Mouse (Mus musculus) adrenal gland, postnatal 14 days (tissue): Measurements from ENCODE around the gene Gucd1. TPM values are rescaled to one million over a fixed set of nuclear protein-coding genes. Genes with fewer than 3 reads are reported as not detected.
"Not testable (repeated sequence)": the region's sequence is repeated elsewhere in the genome, so short reads cannot be mapped to it uniquely, and the experiment has no call there.

Experiments used
- DNase-seq: peaks from one replicate; pipeline ENCODE4 v3.0.0; 2021; ENCODE audit warnings: mixed read lengths
- total RNA-seq: library from RNA; stranded (reverse); gene quantifications from 2 replicates; pipeline ENCODE4 v1.2.3, GENCODE M21; 2021

Gucd1 gene
- total RNA-seq, 1 experiment from 2014 or later, result 41.0 TPM

DNA sequence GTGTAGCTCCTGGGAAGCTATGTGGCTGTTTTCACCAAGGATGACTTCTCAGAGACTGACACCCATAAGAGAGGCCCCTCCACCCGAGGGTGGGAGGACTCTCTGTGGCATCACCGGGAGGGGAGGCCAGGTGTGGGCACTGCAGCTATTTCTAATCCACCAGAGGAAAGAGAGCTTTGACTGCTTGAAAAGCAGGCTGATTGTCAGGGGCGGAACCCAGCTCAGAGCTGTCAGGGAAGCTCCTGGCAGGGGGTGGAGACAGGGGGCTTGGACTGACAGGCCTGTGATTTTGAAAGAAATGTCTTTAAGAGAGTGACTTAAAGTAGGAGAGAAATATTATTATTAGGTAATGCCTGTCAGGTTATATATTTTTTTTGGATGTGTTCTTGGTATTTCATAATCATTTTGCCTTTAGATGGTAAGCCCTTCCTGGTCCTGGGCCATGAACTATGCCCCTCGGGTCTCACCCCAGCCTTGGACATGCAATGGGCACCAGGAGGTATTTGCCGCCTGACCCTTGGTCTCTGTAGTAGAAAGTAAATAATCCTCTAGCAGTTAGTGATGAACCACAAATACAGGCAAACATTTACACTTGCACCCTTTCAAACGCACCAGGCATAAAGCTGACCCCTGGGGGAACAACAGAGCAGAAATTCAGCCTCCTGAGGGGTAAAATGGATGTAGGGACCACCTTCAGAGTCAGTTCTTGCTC lies 42.5 kb downstream of the Gucd1 start:
- DNase-seq, result not testable (repeated sequence)

- DNase-seq, result no peak
Observed at GRCm38 (mm10) chr10:75474571-75474970, 43.2 kb downstream of the Gucd1 start.

DNA sequence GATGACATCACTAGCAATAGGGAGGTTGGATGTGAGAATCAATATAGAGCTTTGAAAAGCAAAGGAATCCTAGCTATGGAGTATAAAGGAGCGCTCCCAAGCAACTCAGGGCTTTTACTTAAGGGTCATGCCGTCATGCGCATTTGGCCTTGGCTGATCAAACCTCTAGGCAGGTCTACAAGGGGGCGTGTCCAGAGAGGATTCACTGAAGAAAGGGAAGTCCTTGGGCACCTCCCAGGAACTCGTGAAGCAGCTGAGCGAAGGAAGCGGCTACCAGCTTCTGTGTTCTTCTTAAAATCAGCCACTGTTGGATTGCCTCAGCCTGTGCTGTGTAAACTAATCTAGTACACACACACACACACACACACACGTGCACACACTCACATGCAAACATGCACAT lies 44.4 kb downstream of the Gucd1 start:
- no peak for DNase-seq

DNA sequence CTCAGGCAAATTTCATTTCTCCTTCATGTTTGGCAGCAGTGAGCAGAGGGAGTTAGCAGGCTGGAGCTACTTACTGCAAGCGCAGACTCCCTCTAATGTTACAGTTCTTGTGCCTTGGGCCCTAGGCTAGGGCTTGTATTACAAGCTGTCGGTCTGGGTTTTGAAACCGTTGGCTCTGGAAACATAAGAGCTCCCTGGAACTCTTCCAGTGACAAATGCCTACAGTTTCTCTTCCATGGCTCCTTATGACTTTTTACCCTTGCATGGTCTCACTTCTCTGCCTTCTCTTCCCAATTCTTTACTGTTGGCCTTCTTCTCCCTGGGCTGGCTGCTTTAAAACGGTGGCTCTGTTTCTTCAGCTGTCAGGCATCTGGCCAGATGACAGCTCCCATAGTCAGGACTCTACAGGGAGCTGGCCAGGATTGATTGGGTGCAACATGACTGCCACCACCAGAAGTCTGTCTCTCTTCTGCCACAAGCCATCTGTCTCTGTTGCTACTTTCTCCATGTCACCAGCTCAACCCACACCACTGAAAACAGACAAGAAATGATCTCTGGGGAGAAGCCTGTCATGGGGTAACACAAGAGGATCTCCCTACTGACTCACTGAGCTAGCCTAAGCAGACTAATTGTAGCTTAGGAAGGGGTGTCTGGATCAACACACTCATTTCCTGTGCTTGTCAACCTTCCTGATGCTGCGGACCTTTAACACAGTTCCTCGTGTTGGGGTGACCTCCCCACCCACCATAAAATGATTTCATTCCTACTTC lies 51.8 kb downstream of the Gucd1 start:
- DNase-seq, result peak; percentile 25

DNA sequence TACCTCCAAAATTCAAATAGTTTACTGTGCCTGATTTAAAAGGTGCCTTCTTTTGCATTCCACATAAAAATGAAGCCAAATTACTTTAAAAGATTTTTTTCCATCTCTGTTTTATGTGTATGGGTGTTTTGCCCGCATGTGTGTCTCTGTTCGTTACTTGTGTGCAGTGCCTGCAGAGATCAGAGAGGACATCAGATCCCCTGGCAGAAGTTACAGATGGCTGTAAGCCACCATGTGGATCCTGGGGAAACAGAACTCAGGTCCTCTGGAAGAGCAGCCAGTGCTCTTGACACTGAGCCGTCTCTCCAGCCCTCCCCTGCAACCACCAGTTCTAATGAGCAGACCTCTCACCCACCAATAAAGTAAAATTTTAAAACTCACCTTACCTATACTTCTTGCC lies 55.0 kb downstream of the Gucd1 start:
- no peak for DNase-seq

- no peak for DNase-seq
Observed at GRCm38 (mm10) chr10:75458329-75458728, 59.4 kb downstream of the Gucd1 start.

DNA sequence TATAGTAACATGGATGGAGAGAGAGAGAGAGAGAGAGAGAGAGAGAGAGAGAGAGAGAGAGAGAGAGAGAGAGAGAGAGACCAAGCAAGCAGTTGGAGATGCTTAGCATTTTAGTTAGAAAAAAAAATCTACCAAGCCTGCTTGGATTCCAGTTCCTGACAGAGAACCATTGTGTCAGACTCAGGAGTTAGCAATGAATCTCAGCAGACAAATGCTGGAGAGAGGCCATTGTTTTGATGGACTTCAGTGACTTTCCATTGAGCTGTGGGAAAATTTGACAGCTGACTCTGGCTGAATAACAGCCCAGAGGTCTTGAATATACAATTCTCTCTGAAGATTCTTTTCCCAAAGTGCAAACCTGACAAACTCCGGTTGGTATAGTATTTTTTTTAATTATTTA lies 59.9 kb downstream of the Gucd1 start:
- DNase-seq, result no peak

DNA sequence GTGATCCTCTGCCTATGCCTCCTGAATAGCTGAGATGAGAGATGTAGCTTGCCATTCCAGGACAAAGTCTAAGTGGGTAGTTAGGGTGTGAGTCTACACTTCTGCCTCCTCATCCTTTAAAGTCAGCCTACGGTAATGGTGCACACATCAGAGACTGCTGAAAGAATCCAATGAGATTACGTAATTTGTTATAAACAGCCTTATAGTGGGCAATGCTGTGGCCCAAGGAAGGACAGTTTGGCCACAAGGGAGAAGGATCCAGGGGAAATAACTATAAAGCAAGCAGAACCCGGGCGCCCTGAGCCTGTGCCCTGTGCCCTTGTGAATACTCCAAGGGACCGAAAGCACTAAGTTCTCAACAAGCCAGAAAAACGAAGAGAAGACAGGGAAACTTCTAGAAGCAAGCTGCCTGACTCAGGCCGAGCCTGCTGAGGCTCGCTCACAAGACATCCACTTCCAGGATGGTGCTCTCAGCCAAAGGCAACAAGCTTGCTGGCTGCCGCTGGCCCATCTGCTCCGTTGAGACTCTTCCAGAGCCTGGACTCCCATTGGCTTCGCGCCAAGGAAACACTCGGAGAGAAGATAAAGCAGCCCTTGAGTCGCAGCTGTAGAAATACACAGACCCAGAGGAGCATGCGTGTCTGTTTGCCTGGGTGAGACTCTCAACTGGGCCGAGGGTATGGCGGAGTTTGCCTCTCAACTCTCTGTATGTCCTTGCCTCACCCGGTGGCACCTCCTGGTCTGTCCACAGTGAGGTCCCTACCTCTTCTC lies 61.5 kb downstream of the Gucd1 start:
- DNase-seq, result not testable (repeated sequence)

GRCm38 (mm10) chr10:75451036-75451786 lies 66.6 kb downstream of the Gucd1 start:
- peak; percentile 81 for DNase-seq

DNA sequence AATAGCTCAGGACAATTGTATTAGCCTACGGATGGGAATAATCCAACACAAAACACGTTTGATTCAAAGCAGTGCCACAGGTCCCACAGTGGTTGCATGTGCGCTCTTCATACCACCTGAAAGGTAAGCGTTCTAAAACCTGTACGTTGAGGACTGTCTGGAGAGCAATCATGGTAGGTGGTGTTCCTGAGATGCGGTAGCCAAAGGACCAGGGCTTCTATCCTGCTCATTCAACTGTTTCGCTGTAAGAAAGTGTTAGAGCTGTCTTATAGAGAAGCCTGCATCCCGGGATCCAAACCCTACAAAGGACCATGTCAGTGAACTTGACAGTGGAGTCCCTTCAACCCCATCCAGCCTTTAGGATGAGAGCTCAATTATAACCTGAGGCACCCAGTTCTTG lies 67.4 kb downstream of the Gucd1 start:
- DNase-seq, result no peak

- no peak for DNase-seq
Observed at GRCm38 (mm10) chr10:75448806-75449420, 68.9 kb downstream of the Gucd1 start.

GRCm38 (mm10) chr10:75447489-75447888 lies 70.3 kb downstream of the Gucd1 start:
- no peak for DNase-seq

- peak; percentile 55 for DNase-seq
Observed at GRCm38 (mm10) chr10:75446501-75447083, 71.2 kb downstream of the Gucd1 start.

- DNase-seq, result no peak
Observed at GRCm38 (mm10) chr10:75445030-75445429, 72.7 kb downstream of the Gucd1 start.

DNA sequence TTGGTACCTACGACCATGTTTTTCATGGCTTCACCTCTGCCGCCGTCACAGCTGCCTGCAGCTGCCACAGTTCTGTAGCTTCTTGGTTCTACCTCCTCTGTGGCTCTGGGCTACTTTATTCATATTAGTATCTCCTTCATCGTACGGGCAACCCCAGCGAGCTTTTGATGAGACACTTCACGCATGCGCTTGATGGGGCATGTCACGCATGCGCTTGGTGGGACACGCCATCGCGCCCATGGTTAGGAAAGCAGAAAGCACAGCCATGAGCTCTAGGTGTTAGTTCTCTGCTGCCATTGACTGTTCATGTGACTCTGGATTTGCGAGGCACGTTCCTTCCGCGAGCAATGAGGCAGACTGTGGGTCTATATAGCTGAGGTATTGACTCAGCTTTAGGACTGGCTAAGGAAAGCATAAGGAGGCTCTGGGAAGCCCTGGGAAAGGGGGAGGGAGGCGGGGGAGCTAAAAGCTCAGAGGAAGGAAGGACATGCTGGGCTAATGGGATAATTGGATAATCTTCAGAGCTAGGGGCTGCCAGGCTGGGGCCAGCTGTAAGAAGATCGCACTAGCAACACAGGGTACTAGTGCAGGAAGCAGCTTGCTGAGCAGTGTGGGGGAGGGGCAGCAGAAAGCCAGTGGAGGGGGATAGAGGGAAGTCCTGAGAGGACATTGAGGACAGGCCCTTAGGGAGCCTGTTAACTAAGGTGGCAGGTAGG lies 73.5 kb downstream of the Gucd1 start:
- peak; percentile 42 for DNase-seq

GRCm38 (mm10) chr10:75443017-75443416 lies 74.8 kb downstream of the Gucd1 start:
- no peak for DNase-seq

GRCm38 (mm10) chr10:75441800-75442199 lies 76.0 kb downstream of the Gucd1 start:
- no peak for DNase-seq

GRCm38 (mm10) chr10:75440756-75441155 lies 77.0 kb downstream of the Gucd1 start:
- DNase-seq, result no peak

- DNase-seq, result peak; percentile 61
Observed at GRCm38 (mm10) chr10:75439211-75439811, 78.5 kb downstream of the Gucd1 start.

DNA sequence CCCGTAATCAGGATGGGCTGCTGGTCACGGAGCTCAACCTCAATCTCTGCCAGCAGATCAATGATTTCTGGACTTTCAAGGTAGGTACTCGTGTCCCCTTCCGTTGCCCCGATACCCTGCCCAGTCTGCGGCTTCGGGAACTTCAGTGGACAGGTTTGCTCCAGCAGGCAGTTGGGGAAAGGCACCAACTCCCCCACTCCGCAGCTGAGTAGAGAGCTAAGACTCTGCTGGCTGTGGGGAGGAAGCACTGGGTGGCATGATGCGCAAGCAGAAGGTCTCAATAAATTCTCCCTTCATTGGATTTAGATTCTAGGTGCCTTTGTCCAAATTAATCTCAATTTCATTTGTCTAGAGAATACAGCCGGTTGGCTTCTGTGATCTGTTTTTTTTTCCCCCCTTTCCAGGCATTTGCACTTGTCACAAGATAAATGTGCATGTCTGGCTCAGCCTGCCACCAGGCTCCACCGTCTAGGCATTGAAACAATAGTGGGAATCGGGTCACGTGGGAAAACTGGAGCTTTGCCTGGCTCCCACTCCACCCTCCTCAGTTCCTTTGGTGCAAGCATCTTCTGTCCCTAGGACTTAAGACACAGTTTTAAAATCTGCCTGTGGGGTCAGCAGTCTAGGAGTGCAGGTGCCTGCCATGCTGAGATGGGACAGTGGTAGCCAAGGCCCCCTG lies 79.5 kb downstream of the Gucd1 start:
- peak; percentile 61 for DNase-seq
